Mouse (Mus musculus) ES-E14 (cell line): Measurements from ENCODE around the gene Ssb.

ENCODE experiments used
- CHD2 ChIP-seq: IDR thresholded peaks from 2 replicates; pipeline ENCODE4 v1.6.1; 2014; ENCODE audit warnings: mild to moderate bottlenecking, low read depth, low read length, inconsistent platforms
- ZC3H11A ChIP-seq: IDR thresholded peaks from 2 replicates; pipeline ENCODE4 v1.6.1; 2012; ENCODE audit warnings: low read depth, mild to moderate bottlenecking, inconsistent platforms, low read length, borderline replicate concordance

DNA sequence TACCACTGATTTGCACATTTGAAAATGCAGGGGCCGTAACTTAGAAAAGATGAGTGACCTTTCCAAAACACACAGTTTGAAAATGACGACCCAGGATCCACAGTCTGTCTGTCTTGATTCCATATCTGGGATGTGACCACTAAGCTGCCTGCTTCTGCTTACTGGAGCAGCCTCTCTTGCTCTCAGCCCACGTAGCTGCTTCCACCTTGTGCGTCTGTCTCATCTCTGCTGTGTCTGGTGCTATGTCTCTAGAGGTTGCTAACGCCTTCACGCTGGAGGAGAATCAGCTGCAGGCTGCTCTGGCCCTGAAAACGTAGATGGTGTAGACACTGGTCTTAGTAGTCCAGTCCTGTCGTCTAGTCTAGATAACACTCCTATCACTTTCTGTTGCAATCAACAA is 31.2 kb upstream of the Ssb start:
- TF ChIP-seq CHD2 (no peak), ZC3H11A (no peak)
